Mouse (Mus musculus): Measurements from ENCODE around the gene Slc5a4b.

The Slc5a4b gene

DNA sequence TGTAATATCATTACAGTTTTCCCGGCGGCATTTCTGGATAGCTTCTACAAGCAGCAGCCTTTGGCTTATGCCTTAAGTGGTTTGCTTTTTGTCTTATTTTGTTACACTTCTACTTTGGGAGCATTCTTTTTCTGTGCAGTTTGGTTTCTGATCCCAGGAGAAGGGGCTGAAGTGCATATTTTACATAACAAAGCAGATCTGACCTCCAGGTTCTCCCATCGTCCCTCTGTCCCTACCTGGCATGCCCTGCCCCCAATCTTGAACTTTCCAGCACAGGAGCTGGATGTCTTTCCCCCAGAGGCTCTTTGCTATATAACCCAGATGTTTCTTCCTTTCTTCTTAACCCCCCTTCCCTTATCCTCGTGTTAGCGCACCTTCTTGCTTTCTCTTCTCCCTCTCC, 65.4 kb downstream of the Slc5a4b start:
- 64% methylated on average over 5 of the region's 5 CpGs for WGBS

DNA sequence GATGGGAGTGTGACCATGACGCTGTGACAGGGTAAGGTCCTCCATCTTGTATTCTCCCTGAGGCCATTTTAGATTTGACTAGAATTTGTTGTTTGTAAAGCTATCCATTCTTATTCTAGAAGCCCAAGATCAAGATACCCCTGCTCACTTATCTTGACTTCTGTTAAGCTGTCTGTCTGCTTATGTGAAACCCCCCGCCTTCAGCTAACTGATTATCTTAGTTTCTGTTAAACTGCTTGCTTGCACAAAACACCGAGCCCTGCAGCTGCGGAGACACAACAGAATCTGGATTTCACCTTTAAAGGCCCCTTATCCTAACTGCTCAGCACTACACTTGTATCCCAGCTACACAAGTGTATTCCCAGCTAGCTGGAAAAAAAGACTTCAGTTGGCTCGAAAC, 73.8 kb downstream of the Slc5a4b start:
- 99% methylated on average over 5 of the region's 5 CpGs for WGBS

DNA sequence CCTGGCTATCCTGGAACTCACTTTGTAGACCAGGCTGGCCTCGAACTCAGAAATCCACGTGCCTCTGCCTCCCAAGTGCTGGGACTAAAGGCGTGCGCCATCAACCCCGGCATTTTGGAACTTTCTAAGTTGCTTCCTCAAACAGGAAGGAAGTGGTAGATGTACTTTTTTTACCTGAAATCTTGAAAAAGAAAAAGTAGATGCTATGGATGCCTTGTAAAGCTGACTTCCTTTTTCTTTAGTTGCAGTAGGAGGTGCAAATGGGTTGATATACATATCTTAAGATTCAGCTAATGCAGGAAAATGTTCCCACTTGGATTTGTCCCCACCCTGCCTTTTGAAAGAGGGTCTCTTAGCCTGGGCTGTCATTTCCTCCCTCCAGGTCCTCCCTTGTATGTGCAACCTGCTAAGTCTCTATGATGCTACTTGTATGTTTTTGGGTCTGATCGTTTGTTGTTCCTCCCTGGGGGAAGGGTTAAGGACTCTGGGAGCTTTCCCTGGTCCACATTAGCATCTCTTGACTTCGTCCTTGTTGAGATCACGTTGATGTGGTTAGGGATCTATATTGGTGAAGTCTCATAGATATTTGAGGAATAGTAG, 76.7 kb downstream of the Slc5a4b start:
- WGBS = 91% methylated on average over 8 of the region's 8 CpGs

DNA sequence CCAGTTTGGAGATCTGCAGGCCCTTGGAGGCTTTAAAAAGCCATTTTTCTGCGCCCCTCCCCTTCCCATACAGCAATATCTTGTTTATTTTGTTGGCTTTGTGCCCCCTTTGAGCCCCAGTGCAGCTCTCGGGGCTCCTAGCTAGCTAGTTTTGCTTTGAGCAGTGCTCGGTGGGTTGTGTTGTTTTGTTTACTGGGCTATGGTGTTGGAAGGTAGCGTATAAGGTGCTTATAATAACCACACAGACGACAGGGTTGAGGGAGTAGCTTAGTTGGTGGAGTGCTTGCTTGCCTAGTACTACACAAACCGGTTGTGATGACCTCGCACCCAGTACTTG, 77.7 kb downstream of the Slc5a4b start:
- 13% methylated on average over 7 of the region's 7 CpGs for WGBS

DNA sequence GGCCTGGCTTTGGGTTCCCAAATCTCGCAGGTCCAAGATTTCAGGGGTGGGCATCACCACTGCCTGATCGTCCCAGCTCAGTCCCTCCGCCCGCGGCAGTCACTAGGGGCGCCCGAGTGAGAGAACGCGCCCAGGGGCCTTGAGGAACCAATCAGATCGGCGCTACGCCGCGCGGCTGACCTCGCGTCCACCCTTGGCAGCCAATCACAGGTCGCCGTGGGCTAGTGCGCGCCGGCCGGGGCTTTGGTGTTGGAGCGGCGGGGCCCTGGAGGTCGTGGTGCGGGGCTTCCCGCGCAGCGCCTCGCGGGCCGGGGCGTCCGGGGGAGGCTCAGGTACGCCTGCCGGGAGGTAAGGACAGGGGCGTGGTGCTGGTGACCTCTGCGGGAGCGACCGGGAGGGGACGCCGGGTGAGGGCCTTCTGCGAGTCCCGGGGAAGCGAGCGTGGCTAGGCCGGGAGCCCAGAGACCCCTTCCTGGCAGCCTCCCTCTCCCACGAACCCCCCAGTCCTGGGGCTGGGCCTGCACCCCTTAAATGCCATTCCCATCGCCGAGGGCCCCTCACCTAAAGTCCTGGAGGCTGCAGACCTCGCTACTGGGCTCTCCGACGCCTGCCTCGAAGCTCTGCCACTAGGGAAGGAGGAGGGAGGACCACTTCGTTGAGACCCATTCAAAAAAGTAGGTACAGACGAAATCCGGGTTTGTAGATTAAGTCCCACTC, 78.2 kb downstream of the Slc5a4b start, which contains the start of gene Zfp280b:
Zfp280b (plus strand) TSS at position 249 of the 717 bp plus-strand sequence.
- under 1% methylated on average over 52 of the region's 58 CpGs for WGBS

DNA sequence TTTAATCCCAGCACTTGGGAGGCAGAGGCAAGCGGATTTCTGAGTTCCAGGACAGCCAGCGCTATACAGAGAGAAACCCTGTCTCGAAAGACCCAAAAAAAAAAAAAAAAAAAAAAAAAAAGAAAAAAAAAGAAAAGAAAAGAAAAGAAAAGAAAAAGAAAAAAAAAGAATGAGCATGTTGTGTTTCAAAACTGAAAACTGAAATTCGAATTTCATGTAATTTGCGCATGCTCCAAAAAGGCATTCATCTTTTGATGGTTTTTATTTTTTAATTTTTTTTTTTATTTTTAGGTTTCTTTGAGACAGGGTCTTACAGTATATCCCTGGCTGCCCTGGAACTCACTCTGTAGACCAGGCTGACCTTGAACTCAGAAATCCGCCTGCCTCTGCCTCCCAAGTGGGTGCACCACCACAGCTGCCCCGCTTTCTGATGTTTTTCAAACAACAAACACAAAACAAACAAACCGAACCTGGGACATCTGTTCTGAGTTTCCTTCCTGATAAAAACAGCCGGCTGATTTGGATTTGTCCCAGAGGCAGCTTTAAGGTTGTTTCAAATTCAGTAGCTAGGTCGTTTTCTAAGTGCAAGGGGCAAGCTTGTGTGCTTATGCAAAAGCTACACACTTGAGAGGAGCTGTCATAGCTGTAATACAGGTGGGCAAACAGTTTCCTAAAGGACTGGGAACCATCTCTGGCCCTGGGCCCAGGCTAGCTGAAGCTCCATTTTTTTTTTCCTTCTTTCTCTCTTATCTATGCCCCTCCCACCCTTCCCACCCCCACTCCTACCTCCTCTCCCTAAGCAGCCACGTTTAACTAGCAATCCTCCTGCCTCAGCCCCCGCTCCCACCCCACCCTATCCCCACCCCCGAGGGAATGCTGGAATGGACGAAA, 79.0 kb downstream of the Slc5a4b start:
- 40% methylated on average over 14 of the region's 14 CpGs for WGBS

DNA sequence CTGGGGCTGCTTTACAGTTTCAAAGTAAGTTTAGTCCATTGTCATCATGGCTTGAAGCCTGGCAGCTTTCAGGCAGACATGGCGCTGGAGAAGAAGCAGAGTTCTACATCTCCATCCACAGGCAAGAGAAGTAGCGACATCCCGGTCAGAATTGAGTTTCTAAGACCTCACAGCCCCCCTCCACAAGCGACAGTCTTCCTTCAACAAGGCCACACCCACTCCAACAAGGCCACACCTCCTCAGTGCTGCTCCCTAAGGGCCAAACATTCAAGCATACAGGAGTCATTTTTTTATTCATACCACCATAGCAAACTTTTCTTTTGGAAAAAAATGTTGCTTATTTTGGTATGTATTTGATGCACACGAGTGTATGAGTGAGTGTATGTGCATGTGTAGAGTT, 80.3 kb downstream of the Slc5a4b start:
- 69% methylated on average over 5 of the region's 5 CpGs for WGBS

DNA sequence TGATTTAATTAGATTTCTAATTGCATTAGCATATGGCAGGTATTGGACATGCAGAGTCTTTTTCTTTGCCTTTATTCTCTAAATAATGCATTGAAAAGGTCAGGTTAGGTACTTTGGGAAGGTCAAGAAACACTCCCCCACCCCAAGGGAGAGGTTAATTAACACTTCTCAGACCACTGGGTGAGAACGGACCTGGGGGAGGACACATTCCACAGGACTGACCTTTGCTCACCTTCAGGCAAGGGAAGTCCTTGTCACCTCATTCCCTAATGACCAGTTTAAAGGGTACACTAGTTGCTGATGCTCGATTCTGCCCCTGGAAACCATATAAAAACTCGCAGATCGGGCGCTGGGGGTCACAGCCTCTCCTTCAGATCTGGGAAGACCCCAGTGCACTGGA, 81.5 kb downstream of the Slc5a4b start:
- 76% methylated on average over 5 of the region's 5 CpGs for WGBS

DNA sequence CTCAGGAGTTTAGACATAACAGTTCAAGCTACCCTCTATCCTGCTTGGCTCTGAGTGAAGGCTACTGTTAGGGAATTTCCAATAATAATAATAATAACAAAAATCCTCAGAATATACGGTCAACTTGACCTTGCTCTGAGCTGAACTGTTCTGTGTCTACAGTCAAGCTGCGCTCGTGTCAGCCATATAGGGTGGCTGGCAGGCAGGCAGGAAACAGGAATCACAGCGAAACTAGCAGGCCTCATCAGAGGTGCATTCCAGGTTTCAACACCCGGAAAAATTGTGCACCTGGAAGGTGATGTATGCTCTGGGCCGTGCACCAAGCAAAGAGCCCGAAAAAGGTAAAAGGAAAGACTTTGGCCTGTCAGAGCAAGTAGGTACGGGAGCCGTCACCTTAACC, 82.4 kb downstream of the Slc5a4b start:
- WGBS = 89% methylated on average over 9 of the region's 9 CpGs

DNA sequence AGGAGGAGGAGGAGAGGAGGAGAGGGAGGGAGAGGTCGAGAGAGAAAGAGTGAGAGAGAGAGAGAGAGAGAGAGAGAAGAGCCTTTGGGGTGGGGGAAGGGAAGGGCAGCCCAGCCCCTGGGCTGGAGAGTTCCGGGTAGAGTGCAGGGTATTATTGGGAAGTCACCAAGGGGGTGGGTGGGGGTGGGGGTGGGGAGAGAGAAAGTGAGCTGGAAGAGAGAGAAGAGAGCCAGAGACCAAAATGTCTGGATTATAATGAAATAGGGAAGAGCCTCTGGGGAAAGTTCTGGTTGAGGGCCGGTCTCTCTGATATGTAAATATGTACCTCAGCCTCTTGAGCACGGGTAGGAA, 82.8 kb downstream of the Slc5a4b start:
- WGBS = 41% methylated on average over 4 of the region's 4 CpGs

DNA sequence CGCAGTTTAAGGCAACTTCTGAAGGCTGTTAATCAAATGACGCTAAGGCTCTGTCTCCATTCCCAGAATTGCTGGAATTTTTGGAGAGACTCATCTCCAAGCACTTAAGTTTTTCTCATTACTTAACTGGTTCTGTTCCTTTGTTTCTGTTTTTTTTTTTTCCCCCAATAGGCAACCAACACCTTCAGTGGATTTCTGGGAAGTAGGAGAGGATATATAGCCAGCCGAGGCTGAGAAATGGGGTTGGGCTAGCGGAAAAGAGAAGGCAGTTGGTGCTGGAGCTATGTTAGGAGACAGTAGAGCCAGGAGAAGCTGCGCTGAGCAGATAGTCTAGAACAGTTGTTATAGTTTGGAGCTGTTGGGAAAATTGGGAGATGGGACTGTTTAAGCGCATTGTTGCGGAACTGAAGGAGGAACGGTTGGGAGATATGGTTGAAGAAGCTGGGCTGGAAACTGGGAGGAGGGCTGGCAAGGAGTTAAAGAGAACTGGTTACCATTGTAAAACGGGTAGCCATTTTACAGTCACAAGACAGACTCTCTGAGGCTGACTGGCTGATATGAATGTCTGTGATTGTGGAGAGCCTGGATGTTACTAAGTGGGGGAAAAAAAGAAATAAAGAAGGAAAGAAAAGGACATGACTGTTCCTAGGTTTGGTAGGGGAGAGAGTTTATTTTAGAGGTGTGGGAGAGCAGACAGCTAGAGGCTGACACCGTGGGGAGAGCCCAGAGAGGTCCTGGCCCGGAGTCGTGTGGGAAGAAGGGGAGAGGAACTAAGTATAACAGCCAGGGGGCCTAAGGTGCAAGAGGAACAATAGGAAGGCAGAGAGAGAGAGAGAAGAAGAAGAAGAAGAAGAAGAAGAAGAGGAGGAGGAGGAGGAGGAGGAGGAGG, 83.4 kb downstream of the Slc5a4b start:
- WGBS = 49% methylated on average over 12 of the region's 12 CpGs

DNA sequence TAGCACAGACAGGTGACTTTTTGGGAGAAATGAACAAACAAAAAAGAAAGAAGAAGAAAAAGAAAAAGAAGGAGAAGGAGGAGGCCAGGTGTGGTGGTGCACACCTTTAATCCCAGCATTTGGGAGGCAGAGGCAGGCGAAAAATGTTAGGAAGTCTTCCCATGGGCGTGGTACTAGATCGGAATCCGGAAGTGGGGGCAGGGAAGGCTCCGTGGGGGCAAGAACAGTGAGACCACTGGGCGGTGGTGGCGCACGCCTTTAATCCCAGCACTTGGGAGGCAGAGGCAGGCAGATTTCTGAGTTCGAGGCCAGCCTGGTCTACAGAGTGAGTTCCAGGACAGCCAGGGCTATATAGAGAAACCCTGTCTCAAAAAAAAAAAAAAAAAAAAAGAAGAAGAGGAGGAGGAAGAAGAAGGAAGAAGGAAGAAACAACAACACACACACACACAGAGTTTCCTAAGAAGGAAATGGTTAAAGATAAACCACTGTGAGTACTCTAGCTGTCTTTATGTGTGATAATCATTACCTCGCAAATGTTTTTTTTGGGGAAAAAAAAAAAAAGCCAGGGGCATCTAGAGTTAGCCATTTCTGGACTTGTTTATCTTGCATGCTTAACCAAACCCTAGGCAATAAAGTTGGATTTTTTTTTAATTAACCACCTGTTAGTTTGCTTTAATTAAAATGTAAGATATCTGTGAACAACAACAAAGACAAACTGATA, 85.1 kb downstream of the Slc5a4b start:
- WGBS = 97% methylated on average over 10 of the region's 10 CpGs

DNA sequence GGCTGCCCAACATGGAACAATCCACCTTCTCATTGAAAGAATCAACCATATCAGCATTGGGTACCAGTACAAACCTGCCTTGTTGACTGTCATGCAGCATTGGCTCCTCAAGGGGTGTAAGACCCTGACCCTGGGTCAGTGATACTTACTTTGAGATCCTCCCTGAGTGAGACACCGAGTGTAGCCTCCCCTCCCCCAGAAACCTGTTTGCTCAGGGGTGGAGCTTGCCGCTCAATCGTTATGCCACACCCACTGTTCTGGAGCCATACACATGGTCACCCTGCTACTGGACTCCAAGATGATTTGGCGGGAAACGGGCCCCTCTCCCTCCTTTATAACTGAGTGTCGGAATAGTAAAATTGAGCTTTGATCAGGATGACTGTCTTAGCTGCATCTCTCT, 86.8 kb downstream of the Slc5a4b start:
- WGBS = 92% methylated on average over 6 of the region's 6 CpGs

DNA sequence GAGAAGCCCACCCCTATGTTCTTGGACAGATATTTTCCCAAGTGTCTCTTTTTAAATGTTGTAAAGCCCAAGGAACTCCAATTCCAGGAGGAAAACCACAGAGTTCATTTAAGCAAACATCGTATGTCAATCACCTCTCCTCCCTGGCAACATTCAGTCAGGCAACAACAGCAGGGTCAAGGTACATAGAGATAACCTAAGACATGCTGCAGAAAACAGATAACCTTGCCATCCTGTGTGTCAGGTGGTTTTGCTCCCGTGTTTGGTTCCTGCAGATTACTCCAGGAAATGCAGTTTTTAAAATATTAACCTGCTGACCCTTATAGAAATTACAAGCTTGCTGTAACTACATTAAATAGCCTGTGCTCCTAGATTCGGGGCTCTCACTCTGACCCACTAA, 89.0 kb downstream of the Slc5a4b start:
- WGBS = 86% methylated on average over 3 of the region's 3 CpGs

DNA sequence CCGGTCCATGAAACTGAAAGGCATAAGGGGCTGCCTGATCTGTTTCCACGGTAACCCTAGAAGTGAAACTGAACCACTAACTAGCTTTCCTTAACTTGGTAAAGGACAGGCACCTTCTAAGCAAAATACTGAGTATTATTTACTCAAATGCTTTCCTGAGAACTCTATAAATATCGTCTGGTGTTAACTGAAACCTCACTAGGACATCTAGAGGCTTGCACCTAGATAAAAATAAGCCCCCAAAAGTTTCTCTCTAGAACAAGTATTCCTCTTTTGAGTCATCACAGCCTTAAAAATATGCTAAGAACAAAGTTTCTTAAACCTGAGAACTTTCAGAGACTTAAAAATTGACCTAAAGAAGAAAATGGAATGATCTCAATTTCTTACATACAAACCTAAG, 93.9 kb downstream of the Slc5a4b start:
- 90% methylated on average over 3 of the region's 3 CpGs for WGBS

DNA sequence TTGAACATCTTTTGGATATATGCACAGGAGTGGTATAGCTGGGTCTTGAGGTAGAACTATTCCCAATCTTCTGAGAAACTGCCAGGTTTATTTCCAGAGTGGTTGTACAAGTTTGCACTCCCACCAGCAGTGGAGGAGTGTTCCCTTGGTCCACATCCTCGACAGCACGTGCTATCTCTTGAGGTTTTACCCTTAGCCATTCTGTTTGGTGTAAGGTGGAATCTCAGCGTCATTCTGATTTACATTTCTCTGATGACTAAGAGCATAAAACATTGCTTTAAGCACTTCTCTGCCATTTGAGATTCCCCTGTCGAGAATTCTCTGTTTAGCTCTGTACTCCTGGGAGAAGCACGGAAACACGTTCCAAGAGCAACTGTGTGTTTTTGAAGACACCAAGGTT, 97.8 kb downstream of the Slc5a4b start:
- 38% methylated on average over 6 of the region's 6 CpGs for WGBS

DNA sequence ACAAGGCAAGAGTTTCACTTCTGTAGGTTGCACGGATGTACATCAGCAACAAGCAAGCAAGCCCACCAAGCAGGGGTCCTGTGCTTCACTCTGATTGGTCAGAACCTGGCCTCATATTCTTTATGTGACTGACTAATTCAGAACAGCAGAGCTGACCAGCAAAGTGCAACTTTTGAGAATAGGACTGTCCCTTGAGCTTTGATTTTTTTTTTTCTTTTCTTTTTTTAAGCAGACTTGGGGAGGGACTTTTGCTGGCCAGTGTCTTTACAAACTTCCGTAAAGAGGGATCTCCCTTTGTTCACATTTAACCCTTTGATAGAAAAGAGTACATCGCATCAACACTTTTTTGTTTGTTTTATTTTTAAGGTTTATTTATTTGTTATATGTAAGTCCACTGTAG, 100.9 kb downstream of the Slc5a4b start:
- WGBS = 80% methylated on average over 3 of the region's 3 CpGs
